Comparison of ENCODE assay signal across 9 mouse cellular contexts in genomic region chr13:92733741-92734140, GRCm38 (mm10).
DNase-seq lines count a peak whose midpoint lies in the region; ATAC-seq and TF ChIP-seq lines count a peak whose summit lies in the region.
"Had no signal": no experiment of that assay in that cellular context is flagged by ENCODE, and none has a peak within 500 bp of the region (broad histone marks: within the 10 kb centered on the region; RNA-seq: fewer than 3 reads in every experiment).

No protein-coding gene starts in this region.

- H3K4me3 ChIP-seq in gastrocnemius, adult 2 months: peak overlapping the region; percentile 63
- H3K4me3 ChIP-seq in hindbrain, embryonic 16.5 days (ENCODE audit: low read length): no peak overlapping the region
- no peak overlapping the region for H3K4me3 ChIP-seq in neural tube, embryonic 15.5 days (replicated peaks)

- 38% methylated on average over 11 of the region's 11 CpGs for WGBS in hindbrain, embryonic 16.5 days
- 53% methylated on average over 11 of the region's 11 CpGs for WGBS in neural tube, embryonic 15.5 days

- H3K36me3 ChIP-seq in hindbrain, embryonic 16.5 days (ENCODE audit: control insufficient read depth, insufficient read depth, low read length): no peaks in the 10 kb centered on the region
- H3K36me3 ChIP-seq in neural tube, embryonic 15.5 days: no peaks in the 10 kb centered on the region

- intact Hi-C loops in gastrocnemius, adult 2 months (cut with DNase I): loop anchor here (10.0 kb wide), 1 partner anchor 379 kb away; the partner anchor contains the start of genes Dhfr and Msh3

- H3K27me3 ChIP-seq in hindbrain, embryonic 16.5 days (replicated peaks; ENCODE audit: control insufficient read depth, insufficient read depth, low read length): no peaks in the 10 kb centered on the region
- no peaks in the 10 kb centered on the region for H3K27me3 ChIP-seq in neural tube, embryonic 15.5 days (replicated peaks)

- no peak overlapping the region for H3K9ac ChIP-seq in hindbrain, embryonic 16.5 days (ENCODE audit: low read depth, low read length)
- H3K9ac ChIP-seq in neural tube, embryonic 15.5 days (replicated peaks): no peak overlapping the region
- H3K9ac ChIP-seq: lung, embryonic 14.5 days had no signal

- H3K27ac ChIP-seq in gastrocnemius, adult 2 months: peak overlapping the region; percentile 20; the same call in 1 of the 2 replicates
- peak overlapping the region; percentile 55 for H3K27ac ChIP-seq in hindbrain, embryonic 16.5 days (ENCODE audit: low read depth, low read length)
- peak overlapping the region; percentile 66 for H3K27ac ChIP-seq in neural tube, embryonic 15.5 days (replicated peaks)

- peak overlapping the region; percentile 17; the same call in 1 of the 2 replicates for H3K4me2 ChIP-seq in hindbrain, embryonic 16.5 days (ENCODE audit: low read length)
- H3K4me2 ChIP-seq in neural tube, embryonic 15.5 days: no peak overlapping the region
- H3K4me2 ChIP-seq: lung, embryonic 14.5 days had no signal

- H3K4me1 ChIP-seq in hindbrain, embryonic 16.5 days (ENCODE audit: control insufficient read depth, insufficient read depth, low read depth, low read length): peaks cover 2% of the 10 kb centered on the region; the same call in 1 of the 2 replicates
- peaks cover 29% of the 10 kb centered on the region for H3K4me1 ChIP-seq in neural tube, embryonic 15.5 days

- peak; percentile 69 for ATAC-seq in hindbrain, embryonic 16.5 days
- peak; percentile 67 for ATAC-seq in neural tube, embryonic 15.5 days (ENCODE audit: low FRiP score)

- no peak for DNase-seq in gastrocnemius, adult 2 months
- DNase-seq in gastrocnemius, adult 18-20 months (ENCODE audit: low spot score): no peak
- DNase-seq in right cerebral cortex, postnatal 10 days (ENCODE audit: low spot score in 2 of 2): peak; percentile 76 to 78
- DNase-seq in right cerebral cortex, postnatal 36 days (ENCODE audit: low spot score in 2 of 2): no peak
- no peak for DNase-seq in frontal cortex, adult 2 months (ENCODE audit: extremely low spot score in 1 of 2, low spot score in 1 of 2)
- DNase-seq in heart, postnatal 4 days: no peak

- H3K9me3 ChIP-seq in hindbrain, embryonic 16.5 days (ENCODE audit: control insufficient read depth, low read length): no peaks in the 10 kb centered on the region
- H3K9me3 ChIP-seq in neural tube, embryonic 15.5 days (replicated peaks): no peaks in the 10 kb centered on the region

- no peak for TF ChIP-seq CTCF in gastrocnemius, adult 2 months (IDR thresholded peaks at IDR 0.05)

Comparison
In these comparisons a context has a peak if more than half of its experiments do, and no peak if none do; other contexts are left out.
1. DNase-seq: peak in right cerebral cortex, postnatal 10 days (2 of 2); none in gastrocnemius, adult 2 months (single experiment), gastrocnemius, adult 18-20 months (single experiment), right cerebral cortex, postnatal 36 days (0 of 2), frontal cortex, adult 2 months (0 of 2) and heart, postnatal 4 days (single experiment).
2. Peak in every context shown above with its lines, with median percentiles within 50 percentile points of each other: H3K27ac ChIP-seq.